9 mouse cellular contexts compared by ENCODE assay signal in the genomic region with DNA sequence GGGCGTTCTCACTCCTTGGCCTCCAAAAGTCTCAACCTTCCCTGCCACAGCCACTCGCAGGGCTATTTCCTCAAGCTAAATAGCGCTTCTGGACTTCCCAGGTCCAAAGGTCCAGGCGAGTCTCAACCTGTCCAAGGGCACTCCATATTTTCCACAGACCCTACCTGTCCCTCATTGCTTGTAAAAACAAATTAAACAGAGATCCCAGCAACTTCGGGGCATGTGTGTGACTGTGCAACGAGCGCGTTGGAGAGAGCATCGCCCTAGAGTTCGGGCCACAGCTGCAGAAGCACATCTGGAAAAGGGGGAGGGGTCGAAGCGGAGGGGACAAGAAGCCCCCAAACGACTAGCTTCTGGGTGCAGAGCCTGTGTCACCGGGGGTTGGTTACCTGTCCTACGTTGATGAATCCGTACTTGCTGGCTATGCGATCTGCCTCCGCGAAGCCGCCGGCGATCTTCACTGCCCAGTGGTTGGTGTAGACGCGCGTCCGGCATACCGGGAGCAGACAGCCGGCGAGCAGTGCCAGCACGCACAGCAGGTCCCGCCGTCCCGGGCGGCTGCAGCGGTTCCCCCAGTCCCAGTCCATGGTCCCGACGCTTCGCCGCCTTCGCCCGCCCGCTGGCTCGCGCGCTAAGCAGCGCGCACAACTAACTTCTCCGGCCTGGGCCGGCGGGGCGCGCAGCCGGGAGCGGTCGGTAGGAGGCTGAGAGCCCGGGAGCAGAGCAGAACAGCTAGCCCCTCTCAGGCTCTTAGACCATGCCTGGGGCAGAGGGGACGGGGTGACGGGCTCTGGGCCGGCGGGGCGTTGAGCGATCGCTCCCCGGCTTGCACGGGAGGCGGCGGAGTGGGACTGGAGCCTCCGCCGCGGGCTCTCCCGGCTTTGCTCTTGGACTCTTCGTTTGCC. TPM values are rescaled to one million over a fixed set of nuclear protein-coding genes. Genes with fewer than 3 reads are reported as not detected.
A peak's percentile ranks its signal among the peaks of the same experiment; 100 is the strongest.
DNase-seq lines count a peak whose midpoint lies in the region; ATAC-seq and TF ChIP-seq lines count a peak whose summit lies in the region.
"Had no signal": no experiment of that assay in that cellular context is flagged by ENCODE, and none has a peak within 500 bp of the region (broad histone marks: within the 10 kb centered on the region; RNA-seq: fewer than 3 reads in every experiment).

No protein-coding gene starts in this region.

- TF ChIP-seq POLR2A in olfactory bulb, adult 2 months (IDR thresholded peaks at IDR 0.05; ENCODE audit: insufficient read depth, low read depth, low read length) = no peak

- no peak for TF ChIP-seq EP300 in liver, embryonic 14.5 days (IDR thresholded peaks at IDR 0.05; ENCODE audit: low read depth)

- peak; percentile 82 for ATAC-seq in embryonic facial prominence, embryonic 14.5 days (ENCODE audit: low read depth)
- peak; percentile 59 for ATAC-seq in liver, embryonic 14.5 days (ENCODE audit: insufficient read depth)
- no peak for ATAC-seq in megakaryocyte, adult 5-6 weeks (ENCODE audit: poor library complexity, severe bottlenecking)

- no peaks in the 10 kb centered on the region for H3K9me3 ChIP-seq in embryonic facial prominence, embryonic 14.5 days (ENCODE audit: control insufficient read depth, low read length)
- no peaks in the 10 kb centered on the region for H3K9me3 ChIP-seq in heart, embryonic 10.5 days
- H3K9me3 ChIP-seq in liver, embryonic 14.5 days (ENCODE audit: control insufficient read depth, low read length) = no peaks in the 10 kb centered on the region

- H3K27me3 ChIP-seq in embryonic facial prominence, embryonic 14.5 days (replicated peaks; ENCODE audit: control insufficient read depth, insufficient read depth, low read length) = no peaks in the 10 kb centered on the region
- no peaks in the 10 kb centered on the region for H3K27me3 ChIP-seq in heart, embryonic 10.5 days (ENCODE audit: insufficient read depth, poor library complexity, severe bottlenecking)
- H3K27me3 ChIP-seq in liver, embryonic 14.5 days (ENCODE audit: control insufficient read depth, insufficient read depth, low read length) = peaks cover 31% of the 10 kb centered on the region
- H3K27me3 ChIP-seq: CH12.LX had no signal

- TF ChIP-seq CTCF in liver, embryonic 14.5 days (IDR thresholded peaks at IDR 0.05; ENCODE audit: low read depth) = no peak
- no peak for TF ChIP-seq CTCF in olfactory bulb, adult 2 months (IDR thresholded peaks at IDR 0.05; ENCODE audit: insufficient read depth, low read depth, low read length)

- H3K4me2 ChIP-seq in embryonic facial prominence, embryonic 14.5 days (ENCODE audit: low read depth, low read length) = peak overlapping the region; percentile 86
- H3K4me2 ChIP-seq in liver, embryonic 14.5 days (ENCODE audit: low read depth) = peak overlapping the region; percentile 61

- H3K4me1 ChIP-seq in embryonic facial prominence, embryonic 14.5 days (ENCODE audit: control insufficient read depth, insufficient read depth, low read length) = peaks cover 10% of the 10 kb centered on the region; the same call in 1 of the 2 replicates
- peaks cover 17% of the 10 kb centered on the region for H3K4me1 ChIP-seq in heart, embryonic 10.5 days
- no peaks in the 10 kb centered on the region for H3K4me1 ChIP-seq in liver, embryonic 14.5 days (replicated peaks; ENCODE audit: control insufficient read depth in 2 of 2, insufficient read depth in 2 of 2, low read length in 1 of 2)
- peaks cover 12% of the 10 kb centered on the region for H3K4me1 ChIP-seq in olfactory bulb, adult 2 months (ENCODE audit: control insufficient read depth, insufficient read depth, low read length)

- under 1% methylated on average over 48 of the region's 72 CpGs for WGBS in embryonic facial prominence, embryonic 14.5 days
- under 1% methylated on average over 72 of the region's 72 CpGs for WGBS in heart, embryonic 10.5 days
- whole genome bisulfite sequencing in liver, embryonic 14.5 days (ENCODE audit: insufficient replicate concordance) = 1% methylated on average over 72 of the region's 72 CpGs
- WGBS in olfactory bulb, adult 2 months = under 1% methylated on average over 72 of the region's 72 CpGs

- peak; percentile 15 for DNase-seq in right cerebral cortex, adult 18-20 months
- DNase-seq in right cerebral cortex, postnatal 36 days (ENCODE audit: low spot score in 2 of 2) = no peak
- DNase-seq in embryonic facial prominence, embryonic 14.5 days (ENCODE audit: low spot score) = peak; percentile 41
- DNase-seq in heart, embryonic 10.5 days (ENCODE audit: low spot score) = peak; percentile 80
- DNase-seq in kidney, adult 8-10 months = peak; percentile 38 to 55
- no peak for DNase-seq in liver, embryonic 14.5 days (ENCODE audit: low read depth in 3 of 3, low spot score in 3 of 3)

- no peaks in the 10 kb centered on the region for H3K36me3 ChIP-seq in embryonic facial prominence, embryonic 14.5 days (ENCODE audit: control insufficient read depth, insufficient read depth, low read length)
- no peaks in the 10 kb centered on the region for H3K36me3 ChIP-seq in heart, embryonic 10.5 days
- no peaks in the 10 kb centered on the region for H3K36me3 ChIP-seq in liver, embryonic 14.5 days (replicated peaks; ENCODE audit: control insufficient read depth, insufficient read depth, low read depth)

- H3K27ac ChIP-seq in embryonic facial prominence, embryonic 14.5 days (replicated peaks; ENCODE audit: low read depth, low read length) = peak overlapping the region; percentile 90
- peak overlapping the region; percentile 92 for H3K27ac ChIP-seq in heart, embryonic 10.5 days
- H3K27ac ChIP-seq in liver, embryonic 14.5 days = no peak overlapping the region
- no peak overlapping the region for H3K27ac ChIP-seq in olfactory bulb, adult 2 months (ENCODE audit: insufficient read depth, low read depth, low read length)

- H3K4me3 ChIP-seq in embryonic facial prominence, embryonic 14.5 days (ENCODE audit: low read depth, low read length) = peak overlapping the region; percentile 76
- H3K4me3 ChIP-seq in heart, embryonic 10.5 days = peak overlapping the region; percentile 74
- H3K4me3 ChIP-seq in liver, embryonic 14.5 days (ENCODE audit: insufficient read depth in 1 of 2, low read depth in 2 of 2, low read length in 2 of 2) = peak overlapping the region; percentile 43 to 48
- H3K4me3 ChIP-seq in olfactory bulb, adult 2 months (ENCODE audit: insufficient read depth, low read depth, low read length) = peak overlapping the region; percentile 65

- H3K9ac ChIP-seq in embryonic facial prominence, embryonic 14.5 days (ENCODE audit: low read depth, low read length) = peak overlapping the region; percentile 82
- no peak overlapping the region for H3K9ac ChIP-seq in liver, embryonic 14.5 days (replicated peaks)

RNA-seq across cellular contexts. Expression of gene Pcsk5, which starts 0.6 kb away (rescaled TPM):
- 24.0 and 26.4 TPM in 2 replicates for polyA plus RNA-seq in embryonic facial prominence, embryonic 14.5 days (2014; fragmentation: Nextera tagmentation; extraction: Ambion mirVana)
- polyA plus RNA-seq in heart, embryonic 10.5 days (2016; fragmentation: Nextera tagmentation; extraction: Ambion mirVana) = 21.5 and 23.4 TPM in 2 replicates
- polyA plus RNA-seq in liver, embryonic 14.5 days (2012; rRNA removed) = 0.52 and 0.61 TPM in 2 replicates
- 0.58 and 1.2 TPM in 2 replicates for polyA plus RNA-seq in liver, embryonic 14.5 days (2014; fragmentation: Nextera tagmentation; extraction: Ambion mirVana)
- polyA plus RNA-seq in olfactory bulb, adult 2 months (2012; ENCODE audit: insufficient read depth, insufficient read length, low replicate concordance, missing spikeins) = not detected in 2 replicates
- total RNA-seq in megakaryocyte, adult 5-6 weeks (2015) = not detected in 2 replicates
- not detected in 2 replicates for total RNA-seq in megakaryocyte, adult 5-6 weeks (2017)
- total RNA-seq: CH12.LX had no signal

Comparison
In these comparisons a context has a peak if more than half of its experiments do, and no peak if none do; other contexts are left out.
1. DNase-seq: peak in right cerebral cortex, adult 18-20 months (single experiment), embryonic facial prominence, embryonic 14.5 days (single experiment), heart, embryonic 10.5 days (single experiment) and kidney, adult 8-10 months (2 of 2); none in right cerebral cortex, postnatal 36 days (0 of 2) and liver, embryonic 14.5 days (0 of 3).
2. H3K27ac ChIP-seq: peak in embryonic facial prominence, embryonic 14.5 days (single experiment) and heart, embryonic 10.5 days (single experiment); none in liver, embryonic 14.5 days (single experiment) and olfactory bulb, adult 2 months (single experiment).
3. RNA of gene Pcsk5, which starts 0.6 kb away (polyA plus RNA-seq): 24.0 to 26.4 TPM in embryonic facial prominence, embryonic 14.5 days and 21.5 to 23.4 TPM in heart, embryonic 10.5 days; 0.52 to 1.2 TPM in liver, embryonic 14.5 days and not detected in olfactory bulb, adult 2 months; every median in the first group is over 10 times any median in the second.
4. Peak in every context shown above with its lines, with median percentiles within 50 percentile points of each other: H3K4me3 ChIP-seq.